Mouse (Mus musculus) adrenal gland, adult 8-10 months (tissue): ENCODE data around the gene Gm3685. TPM values are rescaled to one million over a fixed set of nuclear protein-coding genes. Genes with fewer than 3 reads are reported as not detected.
"Not testable (repeated sequence)": the region's sequence is repeated elsewhere in the genome, so short reads cannot be mapped to it uniquely, and the experiment has no call there.

ENCODE experiments used
- DNase-seq: peaks from one replicate; pipeline ENCODE4 v3.0.0; 2022
- total RNA-seq, 4 experiments: library from RNA; stranded (reverse); gene quantifications; 2 replicates each; pipeline ENCODE4 v1.2.4; 2022

Gm3685 gene
- not detected for total RNA-seq

DNA sequence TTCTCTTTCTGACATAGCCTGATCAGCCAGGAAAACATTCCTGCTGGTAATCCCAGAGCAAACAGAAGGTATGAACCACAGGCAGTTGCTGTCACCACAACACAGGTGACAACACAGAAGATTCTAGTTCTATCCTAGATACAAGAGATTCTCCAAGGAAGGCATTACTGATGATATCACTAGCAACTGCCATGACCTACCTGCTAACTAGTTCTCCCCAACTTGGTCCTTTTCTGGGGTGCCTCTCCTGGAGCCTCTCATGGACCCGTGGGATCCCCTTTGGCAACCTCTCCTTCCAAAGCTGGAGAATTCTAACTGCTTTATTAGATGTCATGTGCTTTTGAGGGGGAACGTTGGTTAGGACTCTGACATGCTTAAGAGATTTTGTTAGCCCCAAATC, at the start of gene Gm3685:
Gene Gm3685 (minus strand): TSS at position 101 of the 400 bp plus-strand sequence.
- not testable (repeated sequence) for DNase-seq

DNA sequence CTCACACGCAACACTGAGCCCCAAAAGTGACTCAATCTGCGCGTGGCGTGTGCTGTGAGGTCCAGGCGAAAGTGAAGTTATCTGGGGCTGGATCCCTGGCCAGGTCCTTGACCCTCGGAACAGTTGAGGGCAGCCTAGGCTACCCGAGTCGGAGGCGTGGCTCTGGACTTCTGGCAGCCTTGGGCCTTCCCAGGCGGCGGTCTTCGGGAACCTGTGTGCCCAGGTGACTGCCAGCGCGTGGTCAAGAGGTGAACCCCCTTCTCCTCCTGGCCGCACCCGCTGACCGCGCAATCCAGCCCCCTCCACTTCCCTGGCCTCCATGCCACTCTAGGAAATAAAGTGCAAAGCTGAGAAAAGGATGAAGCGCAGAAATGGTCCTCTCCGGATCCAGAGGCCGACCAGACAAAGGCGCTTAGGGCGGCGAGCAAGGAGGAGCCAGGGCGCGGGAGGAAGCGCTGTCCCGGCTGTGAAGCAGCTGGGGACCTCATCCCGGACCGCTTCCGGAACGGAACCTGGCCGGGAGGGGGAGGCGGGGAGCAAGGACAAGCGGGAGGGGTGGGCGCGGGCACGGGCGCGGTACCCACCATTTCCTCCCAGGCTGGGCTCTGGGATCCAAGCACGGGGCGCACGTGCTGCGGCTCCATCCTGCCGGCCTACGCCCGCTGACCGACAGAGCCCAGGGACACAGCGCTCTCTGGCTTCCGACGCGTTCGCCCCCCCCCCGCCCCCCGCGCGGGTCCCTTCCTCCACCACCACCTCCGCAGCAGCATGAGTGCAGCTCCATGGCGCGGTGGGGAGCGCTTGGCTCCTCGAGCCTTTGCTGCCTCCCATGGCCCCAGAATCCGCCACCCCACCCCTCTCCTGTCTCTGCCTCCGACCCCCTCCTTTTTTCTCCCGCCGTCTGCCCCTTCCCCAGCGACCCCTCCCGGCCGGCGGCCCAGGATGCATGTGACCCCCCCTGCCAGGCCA, 17.7 kb downstream of the Gm3685 start, which contains the start of gene Gm10406:
Gene Gm10406 (minus strand): TSS at position 669 of the 969 bp plus-strand sequence.
- DNase-seq = peak; percentile 10

DNA sequence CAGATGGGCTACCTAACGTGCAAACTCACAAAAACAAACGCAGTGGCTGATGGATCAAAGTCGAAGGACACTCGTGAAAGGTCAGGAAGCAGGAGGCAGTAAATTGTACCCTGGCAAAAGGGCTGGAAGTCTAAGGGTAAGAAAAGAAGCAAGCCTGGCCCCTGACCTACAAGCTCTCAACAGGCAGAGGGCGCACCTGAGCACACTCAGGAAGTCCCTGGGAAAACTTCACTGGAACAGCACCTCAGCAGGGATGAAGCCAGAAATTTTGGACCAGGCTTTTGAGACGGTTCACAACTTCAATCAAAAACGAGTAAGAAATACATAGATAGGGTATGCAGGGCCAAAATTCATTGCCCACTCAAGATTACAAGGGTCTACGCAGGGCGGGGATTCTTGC, 18.5 kb downstream of the Gm3685 start:
- DNase-seq = peak; percentile 0

Other genes starting within 250 kb of the Gm3685 start
- gene Gm3642, start 204.7 kb downstream of the Gm3685 start, total RNA-seq = not detected
- gene Gm3667, start 155.0 kb downstream of the Gm3685 start, total RNA-seq = under 1 TPM in 1 of 4 experiments, not detected in 3; 0.15 TPM
- not detected for gene Gm6356, start 71.2 kb downstream of the Gm3685 start, total RNA-seq
- under 1 TPM in 2 of 4 experiments, not detected in 2; 0.16 to 0.28 TPM for gene Gm10406, start 17.5 kb downstream of the Gm3685 start, total RNA-seq
- 1 to 10 TPM in 1 of 4 experiments, not detected in 3; 2.2 TPM for gene Gm3696, start 55.7 kb upstream of the Gm3685 start, total RNA-seq
- gene Gm6676, start 80.4 kb upstream of the Gm3685 start, total RNA-seq = not detected
- gene Gm3512, start 129.6 kb upstream of the Gm3685 start, total RNA-seq = 1 to 10 TPM in 1 of 4 experiments, under 1 TPM in 3; 0.46 to 1.1 (median 0.68) TPM
- not detected for gene Gm16434, start 149.6 kb upstream of the Gm3685 start, total RNA-seq
- gene Gm3727, start 219.7 kb upstream of the Gm3685 start, total RNA-seq = not detected